Mouse (Mus musculus): ENCODE data around the gene Tpm4. TPM values are rescaled to one million over a fixed set of nuclear protein-coding genes. Genes with fewer than 3 reads are reported as not detected.
"Not testable (repeated sequence)": the region's sequence is repeated elsewhere in the genome, so short reads cannot be mapped to it uniquely, and the experiment has no call there.

The Tpm4 gene
- 828 and 829 TPM in 2 replicates for polyA plus RNA-seq (2016; fragmentation: Nextera tagmentation; extraction: Ambion mirVana)

GRCm38 (mm10) chr8:72134756-72135445, at the start of gene Tpm4:
Gene Tpm4 (plus strand): TSS chr8:72134975.
- DNase-seq (ENCODE audit: low spot score): peak; percentile 91
- no peaks in the 10 kb centered on the region for H3K9me3 ChIP-seq (replicated peaks)
- H3K4me1 ChIP-seq: peaks cover 39% of the 10 kb centered on the region
- H3K27ac ChIP-seq: peak within 1 kb of the TSS; percentile 100
- peak within 1 kb of the TSS; percentile 92 for H3K4me3 ChIP-seq
- no peaks in the 10 kb centered on the region for H3K27me3 ChIP-seq (ENCODE audit: low read depth, poor library complexity, severe bottlenecking)
- WGBS: under 1% methylated on average over 48 of the region's 49 CpGs
- H3K36me3 ChIP-seq: peaks cover 25% of the 10 kb centered on the region

GRCm38 (mm10) chr8:72087611-72088010, 47.2 kb upstream of the Tpm4 start:
- not testable (repeated sequence) for H3K36me3 ChIP-seq; H3K27me3 ChIP-seq (ENCODE audit: low read depth, poor library complexity, severe bottlenecking); H3K27ac ChIP-seq; H3K4me1 ChIP-seq; H3K9me3 ChIP-seq (replicated peaks); DNase-seq (ENCODE audit: low spot score); H3K4me3 ChIP-seq
- 90% methylated on average over 3 of the region's 3 CpGs for WGBS

DNA sequence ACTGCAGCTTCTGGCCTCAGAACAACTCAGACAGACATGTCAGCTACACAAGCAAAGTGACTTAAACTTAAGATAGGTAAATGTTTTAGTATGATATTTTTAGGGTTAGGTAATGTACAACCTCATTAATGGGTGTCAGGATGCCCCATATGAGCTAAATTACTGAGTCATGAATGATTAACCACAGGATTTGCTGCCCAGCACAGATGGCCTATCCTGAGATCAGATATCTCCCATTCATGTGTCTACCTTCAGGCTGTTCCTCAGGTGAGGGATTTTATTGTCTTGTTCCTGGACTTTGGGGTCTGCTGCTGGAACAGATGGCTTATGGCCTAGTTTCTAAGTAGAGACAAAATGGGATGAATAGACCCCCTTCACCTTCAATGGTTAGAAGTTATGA, 38.1 kb upstream of the Tpm4 start:
- not testable (repeated sequence) for H3K27ac ChIP-seq; H3K4me1 ChIP-seq; H3K4me3 ChIP-seq; DNase-seq (ENCODE audit: low spot score); H3K9me3 ChIP-seq (replicated peaks); H3K36me3 ChIP-seq; H3K27me3 ChIP-seq (ENCODE audit: low read depth, poor library complexity, severe bottlenecking)

DNA sequence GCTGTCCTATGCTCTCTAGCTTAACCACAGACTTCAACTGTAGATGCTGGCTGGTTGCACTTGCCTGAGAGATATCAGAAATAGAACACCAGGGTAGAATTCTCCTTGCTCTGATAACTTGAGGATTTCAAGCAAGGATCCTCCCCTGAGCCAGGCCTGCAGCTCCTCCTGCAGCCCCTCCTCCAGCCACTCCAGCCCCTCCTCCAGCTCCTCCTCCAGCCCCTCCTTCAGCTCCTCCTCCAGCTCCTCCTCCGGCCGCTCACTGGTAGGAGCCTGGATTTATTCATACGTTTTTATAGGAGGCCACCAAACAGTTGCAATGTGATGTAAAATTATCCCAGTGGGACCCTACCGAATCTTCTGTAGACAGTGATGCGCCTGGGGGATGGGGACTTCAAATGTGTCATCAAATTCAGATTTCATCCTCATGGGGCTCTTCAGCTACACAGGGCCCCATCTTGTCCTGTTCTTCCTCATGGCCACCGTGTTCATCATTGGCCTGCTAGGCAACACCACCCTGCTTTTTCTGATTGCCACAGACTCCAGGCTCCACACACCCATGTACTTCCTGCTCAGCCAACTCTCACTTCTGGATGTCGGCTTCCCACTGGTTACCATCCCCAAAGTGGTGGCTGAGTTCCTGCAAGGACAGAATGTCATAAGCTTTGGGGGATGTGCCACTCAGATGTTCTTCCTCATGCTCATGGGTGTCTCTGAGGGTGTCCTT, 35.2 kb upstream of the Tpm4 start:
- not testable (repeated sequence) for H3K4me3 ChIP-seq; DNase-seq (ENCODE audit: low spot score); H3K27ac ChIP-seq; H3K4me1 ChIP-seq; H3K36me3 ChIP-seq; H3K27me3 ChIP-seq (ENCODE audit: low read depth, poor library complexity, severe bottlenecking); H3K9me3 ChIP-seq (replicated peaks)
- 67% methylated on average over 6 of the region's 7 CpGs for WGBS

DNA sequence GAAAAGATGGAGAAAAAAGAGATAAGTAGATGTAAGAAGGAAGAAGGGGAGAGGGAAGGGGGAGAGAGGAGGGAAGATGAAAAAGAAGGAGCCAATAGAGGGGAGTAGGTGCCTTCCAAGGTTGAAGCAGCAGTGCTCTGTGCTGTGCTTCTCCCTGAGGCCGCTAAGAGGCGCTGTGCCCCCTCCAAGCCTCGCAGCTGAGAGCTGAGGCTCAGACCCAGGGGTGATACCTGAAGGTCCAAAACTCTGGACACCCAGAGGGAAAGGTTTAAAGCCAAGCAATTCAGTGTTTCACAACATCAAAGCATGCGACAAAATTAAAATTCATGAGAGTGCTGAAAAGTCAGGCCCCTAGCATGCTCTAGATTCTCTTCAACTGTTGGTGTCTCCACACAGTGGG, 29.6 kb upstream of the Tpm4 start:
- H3K27ac ChIP-seq: no peak overlapping the region
- no peaks in the 10 kb centered on the region for H3K4me1 ChIP-seq
- H3K4me3 ChIP-seq: no peak overlapping the region
- WGBS: 26% methylated on average over 4 of the region's 4 CpGs
- no peaks in the 10 kb centered on the region for H3K27me3 ChIP-seq (ENCODE audit: low read depth, poor library complexity, severe bottlenecking)
- no peaks in the 10 kb centered on the region for H3K36me3 ChIP-seq
- DNase-seq (ENCODE audit: low spot score): no peak
- no peaks in the 10 kb centered on the region for H3K9me3 ChIP-seq (replicated peaks)

GRCm38 (mm10) chr8:72106740-72107139, 28.0 kb upstream of the Tpm4 start, which contains the start of gene Olfr374:
Gene Olfr374 (plus strand): TSS chr8:72107040.
- Histone ChIP-seq H3K4me1 (no peaks in the 10 kb centered on the region), H3K4me3 (no peak within 1 kb of the TSS), H3K36me3 (no peaks in the 10 kb centered on the region), H3K27me3 (ENCODE audit: low read depth, poor library complexity, severe bottlenecking) (no peaks in the 10 kb centered on the region), H3K9me3 (replicated peaks) (no peaks in the 10 kb centered on the region), H3K27ac (no peak within 1 kb of the TSS)
- WGBS: 92% methylated on average over 3 of the region's 3 CpGs
- DNase-seq (ENCODE audit: low spot score): no peak

GRCm38 (mm10) chr8:72110876-72111275, 23.9 kb upstream of the Tpm4 start:
- H3K4me3 ChIP-seq: no peak overlapping the region
- H3K4me1 ChIP-seq: no peaks in the 10 kb centered on the region
- no peak for DNase-seq (ENCODE audit: low spot score)
- WGBS: 83% methylated on average over 6 of the region's 6 CpGs
- H3K27ac ChIP-seq: no peak overlapping the region
- H3K27me3 ChIP-seq (ENCODE audit: low read depth, poor library complexity, severe bottlenecking): no peaks in the 10 kb centered on the region
- H3K36me3 ChIP-seq: no peaks in the 10 kb centered on the region
- H3K9me3 ChIP-seq (replicated peaks): no peaks in the 10 kb centered on the region

DNA sequence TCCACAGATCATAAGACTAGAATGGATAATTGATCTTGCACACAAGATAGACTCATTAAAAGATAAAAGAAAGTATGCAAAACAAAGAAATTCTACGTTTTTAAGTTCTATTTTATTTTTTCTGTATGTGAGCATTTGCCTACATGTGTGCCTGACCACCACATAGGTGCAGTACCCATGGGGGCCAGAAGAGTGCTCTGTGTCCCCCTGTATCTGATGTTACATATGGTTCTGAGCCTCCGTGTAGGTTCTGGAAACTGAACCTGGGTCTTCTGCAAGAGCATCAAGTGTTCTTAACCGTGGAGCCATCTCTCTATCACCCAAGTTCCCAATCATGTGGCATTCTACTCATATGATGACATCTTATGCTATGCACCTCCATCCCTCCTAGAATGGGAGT, 22.3 kb upstream of the Tpm4 start:
- 74% methylated on average over 3 of the region's 3 CpGs for WGBS
- no peaks in the 10 kb centered on the region for H3K4me1 ChIP-seq
- H3K27me3 ChIP-seq (ENCODE audit: low read depth, poor library complexity, severe bottlenecking): no peaks in the 10 kb centered on the region
- no peak for DNase-seq (ENCODE audit: low spot score)
- H3K9me3 ChIP-seq (replicated peaks): no peaks in the 10 kb centered on the region
- H3K4me3 ChIP-seq: no peak overlapping the region
- H3K36me3 ChIP-seq: no peaks in the 10 kb centered on the region
- H3K27ac ChIP-seq: no peak overlapping the region

DNA sequence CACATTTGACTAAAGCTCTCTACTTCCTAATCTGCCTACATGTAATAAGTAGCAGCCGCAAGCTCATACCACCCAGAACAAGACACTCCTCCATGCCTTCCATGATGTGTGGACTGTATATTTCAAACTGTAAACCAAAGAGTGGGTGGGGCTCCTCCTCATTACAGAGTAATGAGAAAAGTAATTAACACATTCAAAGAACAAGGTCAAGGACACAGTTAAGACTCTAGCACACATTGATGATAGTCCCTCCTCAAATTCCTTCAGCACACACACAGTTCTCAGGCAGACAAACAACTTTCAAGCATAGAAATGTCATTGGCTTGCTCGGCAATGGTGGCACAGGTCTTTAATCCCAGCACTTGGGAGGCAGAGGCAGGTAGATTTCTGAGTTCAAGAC, 19.6 kb upstream of the Tpm4 start:
- DNase-seq (ENCODE audit: low spot score): no peak
- H3K27ac ChIP-seq: no peak overlapping the region
- 90% methylated on average over 2 of the region's 2 CpGs for WGBS

GRCm38 (mm10) chr8:72118616-72119015, 16.2 kb upstream of the Tpm4 start:
- H3K27me3 ChIP-seq (ENCODE audit: low read depth, poor library complexity, severe bottlenecking): no peaks in the 10 kb centered on the region
- DNase-seq (ENCODE audit: low spot score): no peak
- H3K27ac ChIP-seq: no peak overlapping the region
- 51% methylated on average over 4 of the region's 4 CpGs for WGBS
- no peaks in the 10 kb centered on the region for H3K36me3 ChIP-seq
- no peaks in the 10 kb centered on the region for H3K9me3 ChIP-seq (replicated peaks)
- peaks cover 20% of the 10 kb centered on the region for H3K4me1 ChIP-seq
- no peak overlapping the region for H3K4me3 ChIP-seq

More for the DNA sequence above, 19.6 kb upstream of the Tpm4 start:
- Histone ChIP-seq H3K9me3 (replicated peaks) (no peaks in the 10 kb centered on the region), H3K4me3 (no peak overlapping the region), H3K4me1 (no peaks in the 10 kb centered on the region), H3K36me3 (no peaks in the 10 kb centered on the region), H3K27me3 (ENCODE audit: low read depth, poor library complexity, severe bottlenecking) (no peaks in the 10 kb centered on the region)

GRCm38 (mm10) chr8:72121486-72121885, 13.3 kb upstream of the Tpm4 start:
- not testable (repeated sequence) for H3K4me3 ChIP-seq; DNase-seq (ENCODE audit: low spot score); H3K27me3 ChIP-seq (ENCODE audit: low read depth, poor library complexity, severe bottlenecking); H3K9me3 ChIP-seq (replicated peaks); H3K36me3 ChIP-seq
- peaks cover 20% of the 10 kb centered on the region for H3K4me1 ChIP-seq
- H3K27ac ChIP-seq: peak overlapping the region; percentile 62
- 54% methylated on average over 3 of the region's 3 CpGs for WGBS

- DNase-seq (ENCODE audit: low spot score): no peak
- Histone ChIP-seq H3K4me3 (no peak overlapping the region), H3K27me3 (ENCODE audit: low read depth, poor library complexity, severe bottlenecking) (no peaks in the 10 kb centered on the region), H3K36me3 (no peaks in the 10 kb centered on the region), H3K4me1 (peaks cover 20% of the 10 kb centered on the region), H3K9me3 (replicated peaks) (no peaks in the 10 kb centered on the region), H3K27ac (peak overlapping the region; percentile 62)
- WGBS: 21% methylated on average over 1 of the region's 1 CpGs
Observed at GRCm38 (mm10) chr8:72121997-72122396, 12.8 kb upstream of the Tpm4 start.

GRCm38 (mm10) chr8:72127834-72128233, 6.9 kb upstream of the Tpm4 start:
- Histone ChIP-seq H3K36me3 (no peaks in the 10 kb centered on the region), H3K4me3 (no peak overlapping the region), H3K4me1 (peaks cover 17% of the 10 kb centered on the region), H3K27ac (no peak overlapping the region), H3K9me3 (replicated peaks) (no peaks in the 10 kb centered on the region), H3K27me3 (ENCODE audit: low read depth, poor library complexity, severe bottlenecking) (no peaks in the 10 kb centered on the region)
- 84% methylated on average over 1 of the region's 1 CpGs for WGBS
- DNase-seq (ENCODE audit: low spot score): no peak

All from limb, embryonic 10.5 days (tissue).